Mouse (Mus musculus) limb, embryonic 12.5 days (tissue): Measurements from ENCODE around the gene Tyw1. TPM values are rescaled to one million over a fixed set of nuclear protein-coding genes. Genes with fewer than 3 reads are reported as not detected.

Source experiments
- ATAC-seq: fragments of 200-750 bp; cut with Nextera tagmentation; 2 replicates; pipeline ENCODE4 v1.8.0; 2017; ENCODE audit warnings: low read depth, moderate TSS enrichment; ENCODE audit not compliant: insufficient number of reproducible peaks, insufficient read depth, low FRiP score, low TSS enrichment
- H3K27ac ChIP-seq: fragments of 300-500 bp; sonication (generic); 2 replicates; pipeline ENCODE4 v1.5.1; 2016; ENCODE audit warnings: mild to moderate bottlenecking, moderate library complexity
- H3K27me3 ChIP-seq: fragments of 300-500 bp; sonication (generic); 2 replicates; pipeline ENCODE4 v1.6.1; 2016; ENCODE audit warnings: mild to moderate bottlenecking, moderate library complexity
- H3K36me3 ChIP-seq: fragments of 300-500 bp; sonication (generic); 2 replicates; pipeline ENCODE4 v1.6.1; 2016; ENCODE audit warnings: mild to moderate bottlenecking, moderate library complexity
- H3K4me1 ChIP-seq: fragments of 300-500 bp; sonication (generic); replicated peaks from 2 replicates; pipeline ENCODE4 v1.6.1; 2016
- H3K4me2 ChIP-seq: fragments of 300-500 bp; sonication (generic); 2 replicates; pipeline ENCODE4 v1.6.1; 2016; ENCODE audit warnings: mild to moderate bottlenecking, moderate library complexity
- H3K4me3 ChIP-seq: fragments of 300-500 bp; sonication (generic); replicated peaks from 2 replicates; pipeline ENCODE4 v1.5.1; 2016; ENCODE audit warnings: mild to moderate bottlenecking
- H3K9ac ChIP-seq: fragments of 300-500 bp; sonication (generic); replicated peaks from 2 replicates; pipeline ENCODE4 v1.6.1; 2016; ENCODE audit warnings: mild to moderate bottlenecking, moderate library complexity
- H3K9me3 ChIP-seq: fragments of 300-500 bp; sonication (generic); 2 replicates; pipeline ENCODE4 v1.6.1; 2016; ENCODE audit warnings: mild to moderate bottlenecking, moderate library complexity
- WGBS: fragments of 180-500 bp; shearing (Covaris S2); methylation state at CpG from one replicate; pipeline ENCODE4 v1.1.7; 2016; 5-methylcytosine and 5-hydroxymethylcytosine counted together
- polyA plus RNA-seq: library from polyadenylated mRNA; unstranded; fragments of >200 nt; fragmentation: Nextera tagmentation; extraction: Ambion mirVana; gene quantifications from 2 replicates; pipeline ENCODE4 v1.2.1, GENCODE M21; 2016

Tyw1 gene
- polyA plus RNA-seq, 1 experiment from 2014 or later: 31.5 TPM

- Histone ChIP-seq H3K9ac (no peak overlapping the region), H3K4me3 (no peak overlapping the region), H3K27me3 (no peaks in the 10 kb centered on the region), H3K9me3 (no peaks in the 10 kb centered on the region), H3K36me3 (peaks cover 88% of the 10 kb centered on the region), H3K4me1 (no peaks in the 10 kb centered on the region), H3K27ac (no peak overlapping the region), H3K4me2 (no peak overlapping the region)
- WGBS: 87% methylated on average over 7 of the region's 7 CpGs
- ATAC-seq: no peak
Measured at GRCm38 (mm10) chr5:130266651-130267050, 11.2 kb downstream of the Tyw1 start.

- Histone ChIP-seq H3K27ac (no peak overlapping the region), H3K4me1 (no peaks in the 10 kb centered on the region), H3K4me3 (no peak overlapping the region), H3K36me3 (peaks cover 91% of the 10 kb centered on the region), H3K9ac (no peak overlapping the region), H3K4me2 (no peak overlapping the region), H3K27me3 (no peaks in the 10 kb centered on the region), H3K9me3 (no peaks in the 10 kb centered on the region; the same call in 1 of the 2 replicates)
- ATAC-seq: no peak
- WGBS: 97% methylated on average over 1 of the region's 1 CpGs
Measured at GRCm38 (mm10) chr5:130267316-130267715, 11.9 kb downstream of the Tyw1 start.

- no peak overlapping the region for H3K9ac ChIP-seq
- WGBS: 83% methylated on average over 11 of the region's 11 CpGs
- H3K36me3 ChIP-seq: peaks cover 90% of the 10 kb centered on the region
- H3K4me2 ChIP-seq: no peak overlapping the region
- H3K9me3 ChIP-seq: no peaks in the 10 kb centered on the region; the same call in 1 of the 2 replicates
- H3K27ac ChIP-seq: no peak overlapping the region
- no peaks in the 10 kb centered on the region for H3K27me3 ChIP-seq
- H3K4me3 ChIP-seq: no peak overlapping the region
- H3K4me1 ChIP-seq: no peaks in the 10 kb centered on the region
- ATAC-seq: no peak
Measured at GRCm38 (mm10) chr5:130268976-130269375, 13.6 kb downstream of the Tyw1 start.

- WGBS: 94% methylated on average over 1 of the region's 1 CpGs
- Histone ChIP-seq H3K4me2 (no peak overlapping the region), H3K9me3 (no peaks in the 10 kb centered on the region; the same call in 1 of the 2 replicates), H3K9ac (no peak overlapping the region), H3K4me3 (no peak overlapping the region), H3K36me3 (peaks cover 89% of the 10 kb centered on the region), H3K4me1 (no peaks in the 10 kb centered on the region), H3K27ac (no peak overlapping the region), H3K27me3 (no peaks in the 10 kb centered on the region)
- no peak for ATAC-seq
Measured at GRCm38 (mm10) chr5:130272344-130272743, 16.9 kb downstream of the Tyw1 start.

DNA sequence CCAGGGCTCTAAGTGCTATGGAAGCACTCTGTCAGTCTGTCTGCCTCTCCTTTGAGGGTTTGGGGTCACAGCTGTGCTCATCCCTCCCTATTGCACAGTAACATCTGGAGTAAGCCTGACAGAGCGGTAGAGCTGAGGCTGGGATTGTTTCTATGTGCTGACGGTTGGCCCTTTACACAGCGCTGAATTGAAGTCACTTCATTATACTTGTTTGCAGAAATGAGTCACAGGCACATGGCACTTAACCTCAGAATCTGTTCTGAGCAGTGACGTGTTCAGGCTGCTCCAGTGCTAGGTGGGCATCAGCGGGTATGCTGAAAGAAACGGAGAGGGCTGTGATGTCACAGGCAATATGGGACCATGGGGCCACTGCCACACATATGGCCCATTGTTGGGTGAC is 17.6 kb downstream of the Tyw1 start:
- ATAC-seq: no peak

DNA sequence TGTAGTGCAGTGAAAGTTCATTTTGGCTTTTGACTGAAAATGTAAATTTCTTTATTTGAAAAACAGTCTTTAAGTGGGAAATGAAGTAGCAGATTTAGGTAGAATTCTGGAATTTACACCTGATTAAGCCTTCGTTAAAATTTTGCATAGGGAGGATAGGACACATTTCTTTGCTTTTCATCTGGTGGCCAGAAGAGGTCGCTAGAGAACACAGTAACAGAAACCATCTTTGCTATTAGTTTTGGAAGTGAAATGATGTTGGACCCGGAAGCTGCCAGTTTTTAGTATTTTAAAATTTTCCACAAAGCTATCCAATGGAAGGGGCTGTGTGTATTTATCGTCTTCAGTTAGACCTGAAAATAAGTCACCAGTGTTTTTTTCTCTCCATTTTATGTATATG is 20.1 kb downstream of the Tyw1 start:
- Histone ChIP-seq H3K36me3 (peaks cover 89% of the 10 kb centered on the region), H3K27me3 (no peaks in the 10 kb centered on the region), H3K27ac (no peak overlapping the region), H3K9me3 (no peaks in the 10 kb centered on the region; the same call in 1 of the 2 replicates), H3K4me1 (no peaks in the 10 kb centered on the region), H3K4me3 (no peak overlapping the region), H3K9ac (no peak overlapping the region), H3K4me2 (no peak overlapping the region)
- no peak for ATAC-seq
- WGBS: 58% methylated on average over 4 of the region's 4 CpGs

More for the DNA sequence above, 17.6 kb downstream of the Tyw1 start:
- Histone ChIP-seq H3K27ac (no peak overlapping the region), H3K4me3 (no peak overlapping the region), H3K4me1 (no peaks in the 10 kb centered on the region), H3K9me3 (no peaks in the 10 kb centered on the region; the same call in 1 of the 2 replicates), H3K4me2 (no peak overlapping the region), H3K27me3 (no peaks in the 10 kb centered on the region), H3K36me3 (peaks cover 89% of the 10 kb centered on the region), H3K9ac (no peak overlapping the region)
- WGBS: 94% methylated on average over 6 of the region's 6 CpGs

DNA sequence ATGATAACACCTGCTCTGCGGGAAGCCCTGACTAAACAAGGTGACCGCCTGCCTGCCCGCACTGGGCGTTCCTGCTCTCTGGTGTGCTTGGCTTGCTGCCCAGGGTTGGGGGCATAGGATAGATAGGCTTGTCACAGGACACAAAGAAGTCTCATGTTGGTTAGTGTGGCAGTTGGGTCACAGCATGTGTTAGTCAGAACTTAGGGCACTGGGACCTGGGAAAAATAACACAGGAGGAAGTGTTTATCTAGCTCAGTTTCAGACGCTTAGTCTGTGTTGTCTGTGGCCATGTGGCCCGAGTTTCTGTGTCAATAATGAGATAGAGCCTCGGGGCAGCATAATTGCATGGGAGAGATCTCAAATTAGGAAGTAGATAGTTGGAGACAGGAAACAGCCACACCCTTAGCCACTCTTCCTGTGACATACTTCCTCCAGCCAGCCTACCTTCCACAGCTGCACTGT is 22.6 kb downstream of the Tyw1 start:
- H3K9ac ChIP-seq: no peak overlapping the region
- peaks cover 88% of the 10 kb centered on the region for H3K36me3 ChIP-seq
- no peak for ATAC-seq
- H3K9me3 ChIP-seq: no peaks in the 10 kb centered on the region
- H3K27me3 ChIP-seq: no peaks in the 10 kb centered on the region
- H3K4me1 ChIP-seq: no peaks in the 10 kb centered on the region
- WGBS: 88% methylated on average over 7 of the region's 7 CpGs
- H3K4me3 ChIP-seq: no peak overlapping the region
- H3K4me2 ChIP-seq: no peak overlapping the region
- H3K27ac ChIP-seq: no peak overlapping the region

GRCm38 (mm10) chr5:130283079-130283732 is 27.8 kb downstream of the Tyw1 start:
- no peak overlapping the region for H3K27ac ChIP-seq
- WGBS: 95% methylated on average over 9 of the region's 9 CpGs

GRCm38 (mm10) chr5:130288106-130288505 is 32.7 kb downstream of the Tyw1 start:
- Histone ChIP-seq H3K27ac (no peak overlapping the region), H3K27me3 (no peaks in the 10 kb centered on the region), H3K9ac (no peak overlapping the region), H3K4me2 (no peak overlapping the region), H3K4me1 (no peaks in the 10 kb centered on the region), H3K9me3 (0 out of 2 replicates have a peak, but pooled peaks cover 4% of the 10 kb centered on the region), H3K4me3 (no peak overlapping the region), H3K36me3 (peaks cover 89% of the 10 kb centered on the region)
- 89% methylated on average over 7 of the region's 7 CpGs for WGBS
- ATAC-seq: no peak

More at GRCm38 (mm10) chr5:130283079-130283732, 27.8 kb downstream of the Tyw1 start:
- Histone ChIP-seq H3K36me3 (peaks cover 91% of the 10 kb centered on the region), H3K9me3 (0 out of 2 replicates have a peak, but pooled peaks cover 4% of the 10 kb centered on the region), H3K4me2 (no peak overlapping the region), H3K4me3 (no peak overlapping the region), H3K4me1 (no peaks in the 10 kb centered on the region), H3K27me3 (no peaks in the 10 kb centered on the region), H3K9ac (no peak overlapping the region)
- ATAC-seq: no peak

DNA sequence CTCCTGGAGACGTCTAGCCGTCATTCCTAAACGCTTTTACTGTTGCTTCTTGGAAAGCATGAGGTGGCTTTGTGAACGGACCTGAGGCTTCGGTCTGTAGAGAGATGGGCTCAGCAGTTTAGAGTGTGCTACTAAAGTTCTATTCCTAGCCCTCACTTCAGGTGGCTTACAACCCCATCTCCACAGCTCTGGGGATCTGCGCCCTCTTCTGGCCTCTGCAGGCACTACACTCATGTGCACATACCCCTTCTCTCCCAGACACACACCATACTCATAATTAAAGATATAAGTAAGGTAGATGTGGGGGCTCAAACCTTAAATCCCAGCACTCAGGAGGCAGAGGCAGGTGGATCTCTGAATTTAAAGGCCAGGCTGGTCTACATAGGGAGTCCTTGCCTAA is 34.8 kb downstream of the Tyw1 start:
- 92% methylated on average over 6 of the region's 6 CpGs for WGBS
- Histone ChIP-seq H3K4me3 (no peak overlapping the region), H3K9ac (no peak overlapping the region), H3K9me3 (no peaks in the 10 kb centered on the region), H3K4me2 (no peak overlapping the region), H3K27me3 (no peaks in the 10 kb centered on the region), H3K4me1 (no peaks in the 10 kb centered on the region), H3K27ac (no peak overlapping the region), H3K36me3 (peaks cover 77% of the 10 kb centered on the region)
- ATAC-seq: no peak

DNA sequence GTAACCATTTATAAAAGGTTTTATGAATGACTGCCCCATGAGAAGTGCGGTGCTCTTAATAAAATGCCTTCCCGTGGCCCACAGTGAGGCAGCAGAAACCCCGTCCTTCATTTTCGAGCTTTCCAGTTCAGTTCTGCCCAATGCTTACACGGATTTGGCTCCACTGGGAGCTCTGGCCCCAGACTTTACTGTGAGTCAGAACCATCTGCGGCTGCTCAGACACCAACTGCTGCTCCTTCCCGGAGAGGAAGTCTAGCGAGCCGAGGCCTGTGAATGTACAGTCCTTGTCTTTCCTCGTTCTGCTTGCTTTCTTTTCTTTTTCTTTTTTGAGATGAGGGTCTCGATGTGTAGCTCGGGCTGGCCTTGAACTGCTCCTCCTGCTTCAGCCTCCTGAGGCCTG is 35.4 kb downstream of the Tyw1 start:
- no peaks in the 10 kb centered on the region for H3K9me3 ChIP-seq
- no peak overlapping the region for H3K4me2 ChIP-seq
- no peaks in the 10 kb centered on the region for H3K4me1 ChIP-seq
- H3K27ac ChIP-seq: no peak overlapping the region
- ATAC-seq: no peak
- peaks cover 73% of the 10 kb centered on the region for H3K36me3 ChIP-seq
- H3K9ac ChIP-seq: no peak overlapping the region
- 93% methylated on average over 12 of the region's 12 CpGs for WGBS
- H3K27me3 ChIP-seq: no peaks in the 10 kb centered on the region
- no peak overlapping the region for H3K4me3 ChIP-seq

DNA sequence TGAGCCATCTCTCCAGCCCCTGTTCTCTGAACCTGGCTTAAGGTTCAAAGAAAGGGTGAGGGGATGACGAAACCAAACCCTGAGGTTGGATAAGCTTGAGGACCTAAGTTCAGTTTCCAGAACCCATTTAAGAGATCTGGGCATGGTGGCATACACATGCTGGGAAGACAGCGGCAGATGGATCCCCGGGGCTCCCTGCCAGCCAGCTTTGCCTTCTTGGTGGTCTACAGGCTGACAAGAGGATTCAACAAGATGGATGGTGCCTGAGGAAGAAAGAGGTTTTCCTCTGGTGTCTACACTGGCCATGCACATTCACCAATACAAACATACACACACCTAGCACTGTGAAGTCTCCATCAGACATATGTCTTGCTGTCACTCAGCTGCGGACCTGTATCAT is 37.6 kb downstream of the Tyw1 start:
- peaks cover 76% of the 10 kb centered on the region for H3K36me3 ChIP-seq
- no peak overlapping the region for H3K4me3 ChIP-seq
- no peaks in the 10 kb centered on the region for H3K27me3 ChIP-seq
- H3K4me2 ChIP-seq: no peak overlapping the region
- no peaks in the 10 kb centered on the region for H3K4me1 ChIP-seq
- no peak overlapping the region for H3K27ac ChIP-seq
- WGBS: 92% methylated on average over 4 of the region's 4 CpGs
- no peak overlapping the region for H3K9ac ChIP-seq
- no peak for ATAC-seq
- no peaks in the 10 kb centered on the region for H3K9me3 ChIP-seq
